Mouse (Mus musculus) bone marrow, adult 2 months (tissue): ENCODE measurements around the gene Pef1.

Experiments used
- CTCF ChIP-seq: fragments of 200-500 bp; IDR thresholded peaks from 2 replicates; pipeline ENCODE4 v1.5.1; 2011; ENCODE audit warnings: low read length, control low read depth; ENCODE audit not compliant: control insufficient read depth, insufficient read depth
- POLR2A ChIP-seq: fragments of 200-500 bp; IDR thresholded peaks from 2 replicates; pipeline ENCODE4 v1.6.1; 2011; ENCODE audit warnings: low read depth, mild to moderate bottlenecking, control low read depth, low read length, borderline replicate concordance; ENCODE audit not compliant: control insufficient read depth

GRCm38 (mm10) chr4:130139214-130139492 lies 36.8 kb downstream of the Pef1 start, which contains the start of gene Hcrtr1:
- TF ChIP-seq CTCF (no peak), POLR2A (0 out of 2 replicates have a peak, but pooled peaks have one; percentile 10)
